Mouse (Mus musculus): ENCODE data around the gene Zfp330. TPM values are rescaled to one million over a fixed set of nuclear protein-coding genes. Genes with fewer than 3 reads are reported as not detected.

Zfp330 gene
- polyA plus RNA-seq (2012; ENCODE audit: low replicate concordance) = 3.0 and 14.3 TPM in 2 replicates

GRCm38 (mm10) chr8:82774093-82774422 is at the start of gene Zfp330:
Gene Zfp330 (minus strand): TSS chr8:82774160.

Other genes starting within 250 kb of the Zfp330 start
- 0.10 and 0.48 TPM in 2 replicates for gene Rnf150, start 89.2 kb upstream of the Zfp330 start, polyA plus RNA-seq (2012; ENCODE audit: low replicate concordance)